Mouse (Mus musculus): ENCODE data around the gene Glra3.

- TF ChIP-seq CTCF (IDR thresholded peaks at IDR 0.05; ENCODE audit: borderline replicate concordance, insufficient read depth, low read length) (no peak), POLR2A (IDR thresholded peaks at IDR 0.05; ENCODE audit: low read depth, low read length) (no peak)
Measured at GRCm38 (mm10) chr8:56151574-56151973, 211.3 kb downstream of the Glra3 start.

Data from embryonic fibroblast, embryonic 13.5 days (primary cell).